Mouse (Mus musculus): ENCODE data around the gene Cryba4.

Cryba4 gene

DNA sequence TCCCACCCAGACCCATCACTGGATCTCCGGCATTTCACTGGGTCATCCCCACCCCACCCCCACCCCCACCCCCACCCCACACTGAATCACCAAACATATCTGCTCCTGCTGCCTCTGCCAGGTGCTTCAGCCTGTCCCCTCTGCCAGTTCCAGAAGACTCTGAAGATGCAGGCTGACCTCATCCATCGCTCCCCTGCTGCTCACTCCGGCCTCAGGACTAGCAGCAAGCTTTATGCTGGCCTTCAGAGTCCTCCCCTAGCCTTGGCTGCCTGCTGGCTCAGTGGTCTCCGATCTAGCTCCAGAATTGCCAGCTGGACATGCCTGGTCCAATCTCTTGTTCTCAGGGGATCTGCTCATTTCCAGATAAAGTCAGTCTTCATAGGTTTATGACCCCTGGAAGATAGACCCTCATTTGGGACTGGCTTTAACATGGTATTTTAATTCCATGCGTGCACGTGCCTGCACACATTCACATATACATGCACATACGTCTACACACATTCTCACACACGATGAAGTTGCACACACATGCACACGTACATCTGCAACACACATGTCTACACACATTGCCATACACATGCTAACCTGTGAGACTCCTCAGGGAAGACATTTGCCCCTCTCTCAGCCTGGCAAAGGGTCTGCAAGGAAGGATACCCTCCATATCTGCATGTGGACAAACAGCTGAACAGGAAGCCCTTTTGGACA lies 14.3 kb downstream of the Cryba4 start:
- DNase-seq (ENCODE audit: low spot score in 2 of 2), result no peak

DNA sequence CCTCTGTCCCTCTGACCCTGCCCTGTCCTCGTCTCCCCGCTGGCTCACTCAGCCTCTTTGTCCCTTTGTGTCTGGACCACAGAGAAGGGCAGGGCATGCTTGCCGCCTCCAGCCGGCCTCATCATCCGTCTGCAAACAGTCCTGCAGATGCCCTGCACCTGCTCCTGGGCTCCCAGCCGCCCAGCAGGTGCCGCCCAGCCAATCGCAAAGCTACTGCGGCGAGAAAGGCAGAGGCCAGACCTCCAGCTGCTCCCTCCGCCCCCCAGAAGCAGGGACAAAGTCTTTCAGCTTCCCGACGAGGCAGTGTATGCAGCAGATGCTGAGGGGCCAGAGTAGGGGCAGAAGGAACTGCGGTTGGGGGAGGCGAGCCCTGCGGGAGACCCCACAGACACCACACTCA lies 14.9 kb downstream of the Cryba4 start:
- DNase-seq (ENCODE audit: low spot score in 2 of 2), result peak; percentile 49 to 62

DNA sequence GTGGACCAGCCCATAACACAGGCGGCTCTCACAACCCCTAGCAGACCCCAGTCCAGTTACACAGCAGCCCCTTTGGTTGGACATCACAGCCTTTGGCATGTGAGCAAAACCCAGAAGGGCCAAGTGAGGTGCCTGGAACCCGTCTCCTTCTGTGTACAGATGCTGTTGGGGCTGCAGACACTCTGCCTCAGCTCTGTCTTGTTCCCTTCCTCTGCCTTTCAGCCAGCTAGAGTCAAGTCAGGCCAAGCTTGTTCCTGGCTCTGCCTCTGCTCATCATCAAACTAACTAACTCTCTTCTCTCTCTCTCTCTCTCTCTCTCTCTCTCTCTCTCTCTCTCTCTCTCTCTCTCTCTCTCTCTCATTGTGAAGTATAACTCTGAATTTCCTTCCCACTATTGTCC lies 15.7 kb downstream of the Cryba4 start:
- no peak for DNase-seq (ENCODE audit: low spot score in 2 of 2)

DNA sequence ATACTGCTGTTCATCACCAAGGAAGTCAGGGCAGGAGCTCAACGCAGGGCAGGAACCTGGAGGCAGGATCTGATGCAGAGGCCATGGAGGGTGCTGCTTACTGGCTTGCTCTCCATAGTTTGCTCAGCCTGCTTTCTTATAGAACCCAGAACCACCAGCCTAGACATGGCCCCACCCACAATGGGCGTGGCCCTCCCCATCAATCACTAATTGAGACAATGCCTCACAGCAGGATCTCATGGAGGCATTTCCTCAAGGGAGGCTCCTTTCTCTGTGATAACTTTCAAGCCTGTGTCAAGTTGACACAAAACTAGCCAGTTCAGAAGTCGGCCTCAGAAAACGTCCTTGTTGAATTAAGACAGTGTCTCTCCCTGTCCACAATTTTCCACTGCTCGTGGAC lies 16.5 kb downstream of the Cryba4 start:
- DNase-seq (ENCODE audit: low spot score in 2 of 2), result no peak

DNA sequence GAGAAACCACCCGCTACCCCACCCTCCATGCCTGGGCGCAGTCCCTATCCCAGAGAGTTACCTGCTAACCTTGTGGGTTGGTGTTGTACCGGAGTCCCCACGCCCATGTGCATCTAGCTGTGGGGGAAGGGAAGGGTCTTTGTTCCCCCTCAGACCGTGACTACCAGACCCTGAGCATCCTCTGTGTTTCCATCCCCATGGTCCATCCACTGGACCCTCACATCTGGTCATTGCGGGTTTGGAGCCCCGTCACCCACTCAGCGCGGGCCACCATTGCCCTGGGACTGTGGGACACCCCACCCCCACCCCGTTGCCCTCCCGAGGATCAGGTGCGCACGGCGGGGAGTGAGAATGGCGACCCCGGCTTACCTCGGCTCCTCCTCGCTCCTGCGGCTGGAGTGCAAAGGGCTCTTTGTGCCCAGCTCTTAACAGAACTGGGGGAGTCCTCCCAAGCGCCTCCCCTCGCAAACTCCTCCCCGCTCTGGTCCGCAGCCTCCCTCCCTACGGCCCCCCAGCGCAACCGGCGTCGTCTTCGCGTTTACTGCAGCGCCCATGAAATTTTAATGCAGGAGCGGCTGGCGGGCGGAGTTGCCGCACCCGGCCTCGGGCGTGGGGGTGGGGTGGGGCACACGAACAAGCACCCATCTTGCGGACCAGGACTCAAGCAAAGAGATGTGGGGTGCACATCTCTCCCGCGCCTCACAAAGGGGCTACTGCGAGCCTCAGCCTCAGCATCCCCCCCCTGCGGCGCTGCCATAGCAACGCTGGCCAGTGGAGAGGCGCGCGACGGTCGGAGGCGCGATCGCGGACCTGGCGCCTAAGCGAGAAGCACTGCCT lies 23.9 kb downstream of the Cryba4 start:
- DNase-seq (ENCODE audit: low spot score in 2 of 2), result no peak

DNA sequence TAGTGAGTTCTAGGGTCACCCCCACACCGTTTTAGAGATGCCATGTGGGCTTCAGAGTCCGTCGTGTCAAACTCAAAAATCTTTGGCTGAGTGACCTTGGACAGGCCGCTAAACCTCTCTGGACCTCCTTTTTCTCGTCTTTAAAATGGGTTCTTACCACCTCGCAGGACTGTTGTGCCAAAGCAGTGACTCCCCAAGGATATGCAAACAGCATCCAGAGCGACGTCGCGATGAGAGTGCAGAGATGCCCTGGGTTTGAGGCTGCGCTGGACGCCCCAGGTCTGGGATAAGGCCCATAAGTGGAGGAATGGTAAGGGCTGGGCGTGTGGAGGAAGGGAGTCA lies 24.4 kb downstream of the Cryba4 start:
- DNase-seq (ENCODE audit: low spot score in 2 of 2), result no peak

DNA sequence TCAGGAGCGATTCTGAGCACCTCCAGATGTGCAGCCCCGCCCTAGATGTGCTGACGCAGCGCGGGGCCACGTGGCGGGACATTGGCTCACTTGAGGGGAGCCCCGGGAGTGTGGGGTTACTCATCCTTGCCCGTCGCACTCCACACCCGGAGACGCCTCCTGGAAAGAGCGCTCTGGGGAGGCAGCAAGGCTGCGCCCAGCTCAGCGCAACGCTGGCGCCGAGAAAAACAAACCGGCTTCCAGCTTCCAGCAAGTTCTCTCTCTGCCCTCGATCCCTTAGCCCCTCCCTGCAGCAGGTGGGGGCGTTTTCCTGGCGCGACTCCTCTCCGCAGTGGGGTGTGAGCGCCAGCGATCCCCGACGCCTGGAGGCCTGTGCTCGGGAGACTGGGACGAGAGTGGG lies 25.0 kb downstream of the Cryba4 start:
- DNase-seq (ENCODE audit: low spot score in 2 of 2), result no peak

DNA sequence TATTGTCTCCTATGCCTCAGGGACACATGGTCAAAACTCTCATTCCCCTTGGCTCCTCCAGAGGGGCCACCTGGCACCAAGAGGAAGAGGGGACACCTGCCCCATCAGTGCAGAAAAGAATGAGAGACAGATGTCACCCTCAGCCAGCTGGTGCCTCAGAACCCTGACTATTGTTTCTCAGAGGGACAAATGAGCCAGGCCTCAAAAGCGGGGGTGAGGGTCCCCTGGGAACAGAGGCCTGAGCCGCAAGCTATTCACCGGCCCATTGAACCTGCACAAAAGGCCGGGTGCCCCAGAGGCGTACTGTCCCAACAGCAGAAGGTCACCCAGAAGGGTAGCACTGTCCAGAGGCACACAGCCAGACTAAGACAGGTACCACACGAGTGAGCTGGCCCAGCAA lies 26.7 kb downstream of the Cryba4 start:
- no peak for DNase-seq (ENCODE audit: low spot score in 2 of 2)

DNA sequence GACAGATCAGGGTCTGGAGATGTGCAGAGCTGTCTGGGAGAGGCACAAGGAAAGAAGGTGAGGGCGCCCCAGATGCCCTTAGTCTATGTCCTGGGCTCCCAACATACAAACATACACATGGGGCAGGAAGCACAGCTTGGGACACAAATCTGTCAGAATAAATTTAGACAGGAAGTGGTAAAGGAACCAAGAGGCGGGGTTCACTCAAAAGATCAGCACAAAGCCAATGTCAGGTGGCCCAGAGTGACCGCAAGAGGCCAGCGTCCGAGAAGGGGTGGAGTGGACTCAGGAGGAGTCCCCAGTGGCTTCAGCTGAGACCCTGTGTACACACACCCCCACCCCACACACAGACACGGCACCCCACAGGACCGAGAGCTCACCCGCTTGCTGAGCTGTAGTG lies 32.1 kb downstream of the Cryba4 start:
- no peak for DNase-seq (ENCODE audit: low spot score in 2 of 2)

DNA sequence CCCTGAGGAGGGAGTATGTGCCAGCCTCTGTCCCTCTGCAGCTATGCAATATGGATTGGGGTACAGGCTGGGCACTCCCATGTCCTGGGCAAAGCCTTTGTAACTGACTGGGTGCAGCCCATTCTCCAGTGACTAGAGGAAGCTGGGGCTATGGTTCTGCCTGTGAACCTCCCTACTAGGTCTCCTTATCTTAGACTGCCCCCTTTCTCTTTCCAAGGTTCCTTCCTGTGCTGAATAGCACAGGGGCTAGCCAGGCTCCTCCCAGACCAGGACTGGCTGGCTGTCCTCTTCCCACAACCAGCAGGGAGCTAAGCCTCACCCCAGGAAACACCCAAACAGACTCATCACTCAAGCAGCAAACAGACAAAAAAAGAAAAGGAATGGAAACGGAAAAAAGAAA lies 32.9 kb downstream of the Cryba4 start:
- DNase-seq (ENCODE audit: low spot score in 2 of 2), result no peak

DNA sequence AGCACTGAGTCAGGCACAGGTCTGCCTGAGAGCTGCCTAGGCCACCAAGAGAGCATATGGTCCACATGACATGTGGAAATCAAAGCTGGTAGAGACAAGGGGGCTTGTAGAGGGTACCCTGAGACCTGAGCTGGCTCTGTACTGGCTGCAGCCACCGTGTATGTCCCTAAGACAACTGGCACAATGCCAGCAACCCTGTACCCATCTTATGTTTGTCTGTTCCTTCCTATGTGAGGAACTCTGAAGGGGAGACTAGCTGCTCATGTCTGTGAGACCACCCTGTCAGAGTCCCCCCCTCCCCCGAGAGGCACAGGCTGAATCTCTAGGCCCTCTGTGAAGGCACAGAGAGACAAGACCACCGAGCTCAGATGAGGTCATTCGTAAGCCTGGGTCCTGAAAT lies 33.6 kb downstream of the Cryba4 start:
- no peak for DNase-seq (ENCODE audit: low spot score in 2 of 2)

DNA sequence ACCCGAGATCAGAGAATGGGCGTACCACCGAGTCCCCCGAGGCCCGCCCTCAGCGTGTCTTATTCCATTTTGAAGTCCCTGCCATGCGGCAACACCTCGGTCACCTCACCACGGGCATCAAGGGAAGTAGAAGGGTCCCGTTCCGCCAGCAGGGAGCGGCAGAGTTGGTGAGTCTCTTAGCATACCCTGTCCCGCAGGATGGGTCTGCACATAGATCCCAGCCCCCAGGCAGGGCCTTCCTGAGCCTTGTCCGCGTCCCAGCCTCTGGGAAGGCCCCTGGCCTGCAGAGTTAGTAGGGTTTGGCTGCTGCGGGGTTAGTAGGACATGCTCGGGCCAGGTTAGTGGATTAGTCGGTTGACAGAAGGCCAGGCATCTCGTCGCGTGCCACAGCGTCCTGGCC lies 35.3 kb downstream of the Cryba4 start:
- DNase-seq (ENCODE audit: low spot score in 2 of 2), result no peak

DNA sequence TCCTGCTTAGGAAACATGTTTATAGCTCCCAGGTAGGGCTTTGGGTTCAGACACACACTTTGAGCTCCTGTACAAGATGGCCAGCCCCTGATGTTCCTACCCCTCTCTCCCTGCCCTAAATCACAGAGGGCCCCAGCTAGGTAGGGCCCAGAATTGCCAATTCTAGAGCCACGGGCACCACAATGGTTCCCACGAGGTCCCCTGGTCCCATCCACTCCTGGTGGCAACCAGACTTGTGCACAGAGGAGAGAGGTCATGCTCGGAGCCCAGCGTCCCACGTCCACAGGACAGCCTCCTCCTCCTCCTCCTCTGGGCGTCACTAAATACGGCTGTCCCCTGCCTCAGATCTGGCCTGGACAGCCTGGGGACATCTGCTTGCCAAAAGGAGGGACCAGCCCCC lies 36.0 kb downstream of the Cryba4 start:
- DNase-seq (ENCODE audit: low spot score in 2 of 2), result no peak

DNA sequence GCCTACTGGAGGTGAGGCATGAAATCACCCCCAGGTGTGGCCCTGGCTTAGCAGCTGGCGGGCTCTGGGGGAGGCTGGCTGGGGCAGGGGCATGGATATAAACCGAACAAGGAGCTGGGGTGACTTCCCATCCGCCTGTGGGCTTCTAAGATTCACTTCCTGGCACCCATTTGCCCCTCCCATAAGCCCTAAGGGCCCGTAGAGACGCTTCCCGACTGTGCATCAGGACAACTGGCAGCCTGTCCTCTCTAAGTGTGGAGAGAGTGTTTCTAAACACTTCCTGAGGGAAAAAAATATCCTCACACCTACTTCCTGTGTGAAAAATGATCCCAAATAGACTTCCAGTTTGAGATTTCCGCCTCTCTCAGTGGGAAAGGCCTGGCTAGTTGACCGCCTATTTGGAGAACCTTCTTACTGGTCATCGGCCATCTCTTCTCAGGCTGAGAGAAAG lies 36.5 kb downstream of the Cryba4 start:
- no peak for DNase-seq (ENCODE audit: low spot score in 2 of 2)

DNA sequence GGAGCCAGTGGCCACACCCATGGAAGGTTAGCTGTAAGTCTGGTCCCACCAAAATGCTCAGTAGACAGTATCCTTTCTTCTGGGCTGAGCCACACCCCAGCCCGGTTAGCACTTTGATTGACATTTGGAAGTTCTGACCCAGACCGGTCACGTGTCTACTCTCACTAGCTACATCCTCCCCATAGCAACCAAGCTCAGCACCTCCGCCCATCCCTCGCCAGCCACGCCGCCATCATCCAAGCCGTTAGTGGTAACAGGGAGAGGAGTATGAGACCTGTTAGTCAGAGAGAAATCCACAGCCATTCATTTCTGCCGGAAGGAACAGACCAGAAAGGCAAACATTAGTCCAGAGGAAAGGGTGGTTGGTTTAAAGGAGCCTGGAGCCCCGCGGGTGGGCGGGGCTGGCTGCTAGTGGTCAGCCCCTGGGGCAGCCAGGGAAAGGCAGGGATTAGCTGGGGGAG lies 37.0 kb downstream of the Cryba4 start:
- no peak for DNase-seq (ENCODE audit: low spot score in 2 of 2)

DNA sequence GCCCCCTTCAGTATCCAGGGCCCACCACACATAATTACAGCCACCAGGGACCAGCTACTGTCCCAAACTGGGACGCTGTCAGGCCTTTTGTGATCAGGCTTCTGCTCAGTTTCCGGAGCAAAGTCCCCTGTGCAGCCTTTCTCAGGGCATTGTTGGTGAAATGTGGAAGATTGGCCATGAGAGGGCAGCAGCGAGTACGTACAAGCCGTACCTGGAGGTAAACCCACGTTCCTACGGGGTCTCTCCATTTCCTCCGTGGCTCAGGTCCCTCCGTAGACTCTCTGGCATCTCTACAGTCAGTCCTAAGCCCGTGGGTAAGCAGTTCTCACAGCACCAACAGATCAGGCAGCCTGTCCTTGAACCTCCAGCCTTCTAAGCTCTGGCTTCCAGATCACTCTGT lies 37.9 kb downstream of the Cryba4 start:
- peak; percentile 68 to 86 for DNase-seq (ENCODE audit: low spot score in 2 of 2)

DNA sequence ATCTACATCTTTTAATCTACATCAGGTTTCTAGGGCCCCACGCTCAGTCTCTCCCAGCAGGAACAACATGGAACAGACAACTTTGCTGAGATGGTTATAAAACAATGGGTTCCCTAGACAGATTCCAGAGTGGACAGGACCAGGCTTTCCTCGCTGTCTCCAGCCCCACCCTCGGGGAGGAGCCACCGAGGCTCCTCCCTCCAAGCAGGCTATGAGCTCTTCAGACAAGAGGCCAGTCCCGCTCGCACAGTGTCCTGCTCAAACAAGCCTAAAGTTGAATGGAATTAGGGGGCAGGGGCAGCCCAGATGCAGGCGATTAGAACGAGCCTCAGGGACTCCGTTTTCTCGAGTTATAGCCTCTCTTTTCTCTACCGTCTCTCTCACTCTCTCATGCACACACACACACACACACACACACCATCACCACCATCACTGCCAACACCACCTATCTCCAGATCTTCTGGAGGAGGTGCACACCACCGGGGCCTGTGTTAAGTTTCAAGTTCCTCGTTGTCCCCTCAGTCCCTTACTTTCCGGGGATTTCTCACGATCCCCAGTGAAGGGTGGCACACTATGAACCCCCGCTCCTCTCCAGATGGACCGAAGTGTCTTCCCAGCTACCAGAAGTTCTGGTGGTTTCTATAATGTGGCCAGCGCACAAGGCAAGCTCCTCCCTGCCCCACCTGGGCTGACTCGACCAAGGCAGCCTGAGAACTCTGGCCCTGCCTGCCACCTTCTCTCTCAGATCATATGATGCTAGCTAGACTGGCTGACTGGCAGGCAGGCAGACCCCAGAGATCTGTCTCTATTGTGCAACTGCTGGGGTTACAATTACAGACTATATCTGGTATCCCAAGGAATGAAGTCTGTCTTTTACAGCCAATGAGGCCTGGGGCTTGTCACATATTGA lies 38.7 kb downstream of the Cryba4 start:
- DNase-seq (ENCODE audit: low spot score in 2 of 2), result no peak

DNA sequence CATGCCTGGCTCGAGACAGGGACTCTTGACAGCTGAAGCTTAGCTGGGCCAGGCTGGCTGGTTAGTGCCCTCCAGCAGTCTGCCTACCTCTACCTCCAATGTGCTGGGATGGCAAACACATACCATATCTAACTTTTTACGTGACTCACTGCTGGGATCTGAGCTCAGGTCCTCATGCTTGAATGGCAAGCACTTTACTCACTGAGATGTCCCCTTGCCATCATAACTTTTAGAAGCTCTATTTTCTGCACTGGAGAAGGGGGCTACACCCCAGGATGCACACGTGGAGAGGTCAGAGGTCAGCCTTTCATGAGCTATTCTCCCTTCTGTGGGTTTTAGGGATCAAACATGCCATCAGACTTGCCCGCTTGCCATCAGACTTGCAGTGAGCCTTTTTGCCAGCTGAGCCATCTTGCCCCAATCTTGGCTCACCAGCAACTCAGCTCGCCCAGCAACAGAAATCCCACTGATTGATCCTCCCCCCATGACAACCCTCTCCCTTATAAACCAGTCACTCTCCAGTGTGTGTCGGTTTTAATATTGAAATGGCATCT lies 39.5 kb downstream of the Cryba4 start:
- DNase-seq (ENCODE audit: low spot score in 2 of 2), result no peak

DNA sequence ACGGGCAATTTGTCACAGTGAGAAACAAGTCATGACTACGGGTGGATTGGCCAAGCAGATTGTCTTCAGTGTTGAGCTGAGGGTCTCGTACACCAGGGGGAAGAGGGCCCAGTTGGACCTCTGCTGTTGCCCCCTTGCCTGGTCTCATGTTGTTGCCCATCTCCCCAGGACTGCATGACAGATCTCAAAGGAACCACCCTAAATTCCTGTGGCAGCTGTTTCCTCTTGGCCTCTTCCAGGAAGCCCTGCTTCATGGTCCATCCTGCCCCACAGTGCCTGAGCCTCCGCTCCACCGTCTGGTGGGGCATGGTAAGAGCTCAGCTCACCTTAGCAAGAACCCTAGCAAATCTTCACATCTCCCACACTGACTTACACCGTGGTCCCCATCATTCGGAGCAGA lies 40.4 kb downstream of the Cryba4 start:
- DNase-seq (ENCODE audit: low spot score in 2 of 2), result no peak

DNA sequence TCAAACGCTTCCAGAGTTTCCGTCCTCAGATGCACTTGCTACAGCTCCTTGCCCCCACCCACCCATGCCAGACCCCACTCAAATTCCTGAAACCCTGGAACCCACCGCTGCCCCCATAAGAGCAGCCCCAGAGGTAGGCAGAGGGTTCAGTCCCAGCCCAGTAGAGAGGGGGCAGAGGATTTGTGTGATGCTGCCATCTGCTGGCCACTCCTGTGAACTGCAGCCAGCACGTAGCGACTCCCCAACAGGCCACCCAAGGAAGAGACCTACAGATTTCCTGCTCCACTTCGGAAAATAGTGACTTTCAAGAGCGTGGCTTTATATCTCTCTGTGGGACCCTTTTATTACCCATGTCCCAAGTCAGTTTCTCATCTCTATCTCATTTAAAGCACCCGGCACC lies 42.2 kb downstream of the Cryba4 start:
- DNase-seq (ENCODE audit: low spot score in 2 of 2), result peak in 1 of 2 experiments; percentile 54

DNA sequence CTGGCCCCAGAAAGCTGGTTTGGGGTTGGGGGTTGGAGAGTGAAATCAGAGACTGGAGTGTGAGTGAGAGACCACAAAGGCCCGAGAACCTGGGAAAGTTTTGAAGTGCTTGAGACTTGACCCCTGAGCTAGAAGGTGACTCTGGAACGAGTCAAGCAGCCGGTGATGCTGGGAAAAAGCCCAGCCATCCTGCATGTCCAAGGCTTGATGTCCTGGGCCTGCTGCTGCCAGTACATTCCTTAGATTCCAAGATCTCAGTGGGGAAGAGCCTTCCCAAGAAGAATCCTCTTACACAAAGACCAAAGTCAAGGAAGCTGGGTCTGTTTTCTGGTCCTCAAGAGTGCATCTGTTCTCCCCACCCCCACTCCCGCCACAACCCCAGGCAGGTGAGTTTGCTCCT lies 44.0 kb downstream of the Cryba4 start:
- no peak for DNase-seq (ENCODE audit: low spot score in 2 of 2)
